Mouse (Mus musculus): ENCODE measurements around the gene 1110051M20Rik. TPM values are rescaled to one million over a fixed set of nuclear protein-coding genes. Genes with fewer than 3 reads are reported as not detected.

1110051M20Rik gene
- polyA plus RNA-seq, 2 experiments = 34.9 to 50.6 TPM

DNA sequence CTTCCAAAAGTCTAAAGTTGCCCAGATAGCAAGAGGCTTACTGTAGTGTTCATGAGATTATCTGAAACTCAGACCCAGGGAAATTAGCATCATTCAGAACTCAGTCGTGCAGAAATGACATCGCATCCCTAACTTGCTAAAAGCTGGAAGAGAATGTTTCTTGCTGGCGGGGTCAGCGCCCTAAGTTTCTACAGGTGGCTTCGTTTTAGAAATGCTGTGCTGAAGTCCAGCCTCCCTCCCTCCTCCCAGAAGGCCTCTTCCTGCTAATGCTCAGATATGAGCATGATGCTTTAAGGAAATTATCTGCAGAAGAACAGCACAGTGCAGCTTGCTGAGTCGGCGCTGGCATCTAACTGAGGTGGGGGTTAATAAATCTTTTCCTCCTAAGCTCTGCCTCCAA, 67.5 kb downstream of the 1110051M20Rik start:
- WGBS = 37% methylated on average over 7 of the region's 7 CpGs
- Histone ChIP-seq H3K4me2 (replicated peaks; ENCODE audit: low read depth, low read length, severe bottlenecking) (no peak overlapping the region), H3K36me3 (ENCODE audit: control insufficient read depth, insufficient read depth, low read length) (no peaks in the 10 kb centered on the region), H3K4me1 (ENCODE audit: control insufficient read depth, insufficient read depth, low read length) (no peaks in the 10 kb centered on the region), H3K27ac (replicated peaks; ENCODE audit: low read depth, low read length) (no peak overlapping the region), H3K9me3 (ENCODE audit: control insufficient read depth, low read length) (no peaks in the 10 kb centered on the region), H3K4me3 (replicated peaks; ENCODE audit: low read length) (no peak overlapping the region), H3K27me3 (ENCODE audit: control insufficient read depth, insufficient read depth, low read length) (no peaks in the 10 kb centered on the region), H3K9ac (ENCODE audit: low read depth, low read length, severe bottlenecking) (no peak overlapping the region)
- DNase-seq (ENCODE audit: low spot score) = no peak
- TF ChIP-seq POLR2A (IDR thresholded peaks at IDR 0.05; ENCODE audit: borderline replicate concordance, extremely low read depth, insufficient read depth, insufficient read length) = no peak
- no peak for ATAC-seq (ENCODE audit: low FRiP score, low read depth)

- no peak overlapping the region for H3K4me3 ChIP-seq (replicated peaks; ENCODE audit: low read length)
- ATAC-seq (ENCODE audit: low FRiP score, low read depth) = no peak
- H3K9ac ChIP-seq (ENCODE audit: low read depth, low read length, severe bottlenecking) = no peak overlapping the region
- no peaks in the 10 kb centered on the region for H3K9me3 ChIP-seq (ENCODE audit: control insufficient read depth, low read length)
- no peak overlapping the region for H3K4me2 ChIP-seq (replicated peaks; ENCODE audit: low read depth, low read length, severe bottlenecking)
- H3K36me3 ChIP-seq (ENCODE audit: control insufficient read depth, insufficient read depth, low read length) = no peaks in the 10 kb centered on the region
- 86% methylated on average over 2 of the region's 2 CpGs for WGBS
- H3K4me1 ChIP-seq (ENCODE audit: control insufficient read depth, insufficient read depth, low read length) = no peaks in the 10 kb centered on the region
- H3K27me3 ChIP-seq (ENCODE audit: control insufficient read depth, insufficient read depth, low read length) = no peaks in the 10 kb centered on the region
- DNase-seq (ENCODE audit: low spot score) = peak; percentile 38
- H3K27ac ChIP-seq (replicated peaks; ENCODE audit: low read depth, low read length) = no peak overlapping the region
- TF ChIP-seq POLR2A (IDR thresholded peaks at IDR 0.05; ENCODE audit: borderline replicate concordance, extremely low read depth, insufficient read depth, insufficient read length) = no peak
Measured at GRCm38 (mm10) chr2:91370314-91370713, 74.2 kb downstream of the 1110051M20Rik start.

DNA sequence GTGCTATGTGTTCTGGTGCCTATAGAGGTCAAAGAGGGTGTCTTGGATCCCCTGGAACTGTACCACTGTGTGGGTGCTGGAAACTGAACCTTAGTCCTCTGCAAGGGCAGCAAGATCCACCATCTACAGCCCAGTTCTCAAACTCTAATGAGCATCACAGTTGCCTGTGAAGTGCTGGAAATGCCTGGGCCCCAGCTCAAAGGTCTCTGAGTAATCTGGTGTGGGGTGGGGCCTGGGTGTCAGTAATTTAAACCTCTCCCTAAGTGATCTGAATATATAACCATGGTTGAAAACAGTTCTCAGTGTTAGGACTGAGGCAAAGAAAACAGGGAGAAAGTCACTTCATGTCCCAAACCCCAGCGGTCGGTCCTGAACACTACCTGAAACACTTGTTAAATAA, 81.2 kb downstream of the 1110051M20Rik start:
- no peak for ATAC-seq (ENCODE audit: low FRiP score, low read depth)
- Histone ChIP-seq H3K4me3 (replicated peaks; ENCODE audit: low read length) (no peak overlapping the region), H3K4me1 (ENCODE audit: control insufficient read depth, insufficient read depth, low read length) (peaks cover 5% of the 10 kb centered on the region; the same call in 1 of the 2 replicates), H3K36me3 (ENCODE audit: control insufficient read depth, insufficient read depth, low read length) (no peaks in the 10 kb centered on the region), H3K27ac (replicated peaks; ENCODE audit: low read depth, low read length) (no peak overlapping the region), H3K27me3 (ENCODE audit: control insufficient read depth, insufficient read depth, low read length) (no peaks in the 10 kb centered on the region), H3K4me2 (replicated peaks; ENCODE audit: low read depth, low read length, severe bottlenecking) (no peak overlapping the region), H3K9ac (ENCODE audit: low read depth, low read length, severe bottlenecking) (no peak overlapping the region), H3K9me3 (ENCODE audit: control insufficient read depth, low read length) (no peaks in the 10 kb centered on the region)
- DNase-seq (ENCODE audit: low spot score) = no peak
- WGBS = 73% methylated on average over 2 of the region's 2 CpGs
- no peak for TF ChIP-seq POLR2A (IDR thresholded peaks at IDR 0.05; ENCODE audit: borderline replicate concordance, extremely low read depth, insufficient read depth, insufficient read length)

DNA sequence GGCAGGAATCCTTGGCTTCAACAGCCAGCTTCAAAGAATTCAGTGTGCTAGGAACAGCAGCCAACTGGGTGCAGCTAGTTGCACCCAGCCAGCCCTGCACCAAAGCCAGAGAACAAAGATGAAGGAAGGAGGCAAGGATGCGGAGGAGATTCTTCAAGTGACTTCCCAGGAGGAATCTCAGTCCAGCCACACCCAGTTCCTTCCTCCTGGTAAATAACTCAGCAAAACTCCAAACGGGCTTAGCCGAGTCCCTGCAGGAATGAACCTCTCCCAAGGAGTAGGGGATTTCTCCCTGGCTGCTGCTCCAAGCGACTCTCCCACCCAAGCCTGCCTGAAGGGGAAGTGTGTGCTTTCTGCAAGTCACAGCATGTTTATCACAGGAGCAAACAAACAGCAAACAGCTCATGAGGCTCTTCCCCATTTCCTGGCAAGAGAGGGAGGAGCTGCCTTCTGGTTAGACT, 83.4 kb downstream of the 1110051M20Rik start:
- no peak overlapping the region for H3K4me2 ChIP-seq (replicated peaks; ENCODE audit: low read depth, low read length, severe bottlenecking)
- H3K27me3 ChIP-seq (ENCODE audit: control insufficient read depth, insufficient read depth, low read length) = no peaks in the 10 kb centered on the region
- no peaks in the 10 kb centered on the region for H3K36me3 ChIP-seq (ENCODE audit: control insufficient read depth, insufficient read depth, low read length)
- H3K4me1 ChIP-seq (ENCODE audit: control insufficient read depth, insufficient read depth, low read length) = peaks cover 5% of the 10 kb centered on the region; the same call in 1 of the 2 replicates
- H3K27ac ChIP-seq (replicated peaks; ENCODE audit: low read depth, low read length) = 0 out of 2 replicates have a peak overlapping the region, but pooled peaks have one; percentile 14
- TF ChIP-seq POLR2A (IDR thresholded peaks at IDR 0.05; ENCODE audit: borderline replicate concordance, extremely low read depth, insufficient read depth, insufficient read length) = no peak
- no peak overlapping the region for H3K4me3 ChIP-seq (replicated peaks; ENCODE audit: low read length)
- DNase-seq (ENCODE audit: low spot score) = peak; percentile 18
- 21% methylated on average over 4 of the region's 4 CpGs for WGBS
- no peak for ATAC-seq (ENCODE audit: low FRiP score, low read depth)
- no peaks in the 10 kb centered on the region for H3K9me3 ChIP-seq (ENCODE audit: control insufficient read depth, low read length)
- no peak overlapping the region for H3K9ac ChIP-seq (ENCODE audit: low read depth, low read length, severe bottlenecking)

GRCm38 (mm10) chr2:91355767-91356166, 88.7 kb downstream of the 1110051M20Rik start:
- Histone ChIP-seq H3K27me3 (ENCODE audit: control insufficient read depth, insufficient read depth, low read length) (no peaks in the 10 kb centered on the region), H3K4me3 (replicated peaks; ENCODE audit: low read length) (no peak overlapping the region), H3K36me3 (ENCODE audit: control insufficient read depth, insufficient read depth, low read length) (no peaks in the 10 kb centered on the region), H3K9me3 (ENCODE audit: control insufficient read depth, low read length) (no peaks in the 10 kb centered on the region), H3K9ac (ENCODE audit: low read depth, low read length, severe bottlenecking) (no peak overlapping the region), H3K4me2 (replicated peaks; ENCODE audit: low read depth, low read length, severe bottlenecking) (no peak overlapping the region), H3K4me1 (ENCODE audit: control insufficient read depth, insufficient read depth, low read length) (no peaks in the 10 kb centered on the region; the same call in 1 of the 2 replicates), H3K27ac (replicated peaks; ENCODE audit: low read depth, low read length) (no peak overlapping the region)
- TF ChIP-seq POLR2A (IDR thresholded peaks at IDR 0.05; ENCODE audit: borderline replicate concordance, extremely low read depth, insufficient read depth, insufficient read length) = no peak
- no peak for ATAC-seq (ENCODE audit: low FRiP score, low read depth)
- no peak for DNase-seq (ENCODE audit: low spot score)
- WGBS = 93% methylated on average over 3 of the region's 3 CpGs
